Comparison of ENCODE assay signal across 17 mouse cellular contexts in genomic region chr17:33631796-33632195, GRCm38 (mm10). TPM values are rescaled to one million over a fixed set of nuclear protein-coding genes. Genes with fewer than 3 reads are reported as not detected.
A peak's percentile ranks its signal among the peaks of the same experiment; 100 is the strongest.
DNase-seq lines count a peak whose midpoint lies in the region; ATAC-seq and TF ChIP-seq lines count a peak whose summit lies in the region.
"Had no signal": no experiment of that assay in that cellular context is flagged by ENCODE, and none has a peak within 500 bp of the region (broad histone marks: within the 10 kb centered on the region; RNA-seq: fewer than 3 reads in every experiment).

No protein-coding gene starts in this region.

- no peak for TF ChIP-seq EP300 in liver, postnatal 0 days (IDR thresholded peaks at IDR 0.05; ENCODE audit: low read depth)

- H3K4me3 ChIP-seq in forebrain, embryonic 12.5 days (replicated peaks): no peak overlapping the region
- no peak overlapping the region for H3K4me3 ChIP-seq in forebrain, embryonic 16.5 days (replicated peaks; ENCODE audit: low read length)
- H3K4me3 ChIP-seq in liver, embryonic 11.5 days (ENCODE audit: low read depth, low read length): no peak overlapping the region
- H3K4me3 ChIP-seq in liver, postnatal 0 days (ENCODE audit: low read depth, low read length): no peak overlapping the region
- no peak overlapping the region for H3K4me3 ChIP-seq in hindbrain, postnatal 0 days (ENCODE audit: low read length)
- no peak overlapping the region for H3K4me3 ChIP-seq in lung, adult 2 months (replicated peaks; ENCODE audit: extremely low read depth, low read depth, low read length)
- H3K4me3 ChIP-seq: embryonic facial prominence, embryonic 13.5 days; forebrain, embryonic 10.5 days; left cerebral cortex, adult 2 months; neural tube, embryonic 12.5 days had no signal

- H3K4me1 ChIP-seq in forebrain, embryonic 12.5 days: peaks cover 25% of the 10 kb centered on the region
- peaks cover 25% of the 10 kb centered on the region for H3K4me1 ChIP-seq in forebrain, embryonic 16.5 days (replicated peaks; ENCODE audit: control insufficient read depth, insufficient read depth, low read length)
- H3K4me1 ChIP-seq in liver, embryonic 11.5 days (replicated peaks; ENCODE audit: control insufficient read depth, insufficient read depth, low read length): peaks cover 11% of the 10 kb centered on the region
- peaks cover 17% of the 10 kb centered on the region for H3K4me1 ChIP-seq in liver, postnatal 0 days (ENCODE audit: insufficient read depth)
- peaks cover 19% of the 10 kb centered on the region; the same call in 1 of the 2 replicates for H3K4me1 ChIP-seq in hindbrain, postnatal 0 days (ENCODE audit: insufficient read depth, low read length)
- peaks cover 9% of the 10 kb centered on the region for H3K4me1 ChIP-seq in lung, adult 2 months (ENCODE audit: control insufficient read depth, insufficient read depth, low read length)

- no peak overlapping the region for H3K9ac ChIP-seq in forebrain, embryonic 12.5 days
- H3K9ac ChIP-seq in forebrain, embryonic 16.5 days (replicated peaks; ENCODE audit: low read depth, low read length): no peak overlapping the region
- no peak overlapping the region for H3K9ac ChIP-seq in liver, embryonic 11.5 days (ENCODE audit: low read depth, low read length)
- no peak overlapping the region for H3K9ac ChIP-seq in liver, postnatal 0 days (replicated peaks)
- H3K9ac ChIP-seq in hindbrain, postnatal 0 days (replicated peaks; ENCODE audit: low read length): no peak overlapping the region
- H3K9ac ChIP-seq: embryonic facial prominence, embryonic 13.5 days; lung, embryonic 14.5 days; neural tube, embryonic 12.5 days had no signal

- peak; percentile 29 for DNase-seq in liver, embryonic 11.5 days (ENCODE audit: low spot score)
- DNase-seq in liver, postnatal 0 days: no peak
- DNase-seq in cerebellum, adult 8-10 months: peak; percentile 76
- peak; percentile 77 for DNase-seq in hindbrain, postnatal 0 days (ENCODE audit: low spot score)
- no peak for DNase-seq in lung, adult 2 months
- DNase-seq: heart, adult 18-20 months; lung, embryonic 14.5 days; midbrain, embryonic 14.5 days; thymus, adult 18-20 months had no signal

- no peaks in the 10 kb centered on the region for H3K27me3 ChIP-seq in forebrain, embryonic 12.5 days
- no peaks in the 10 kb centered on the region for H3K27me3 ChIP-seq in forebrain, embryonic 16.5 days (replicated peaks; ENCODE audit: control insufficient read depth, insufficient read depth, low read length)
- H3K27me3 ChIP-seq in liver, embryonic 11.5 days (replicated peaks; ENCODE audit: control insufficient read depth, insufficient read depth, low read length): no peaks in the 10 kb centered on the region
- no peaks in the 10 kb centered on the region for H3K27me3 ChIP-seq in liver, postnatal 0 days (ENCODE audit: insufficient read depth, low read length)
- no peaks in the 10 kb centered on the region for H3K27me3 ChIP-seq in hindbrain, postnatal 0 days (ENCODE audit: insufficient read depth, low read length)
- H3K27me3 ChIP-seq: embryonic facial prominence, embryonic 13.5 days; neural tube, embryonic 12.5 days had no signal

- no peak for ATAC-seq in forebrain, embryonic 12.5 days (ENCODE audit: low FRiP score)
- no peak for ATAC-seq in forebrain, embryonic 16.5 days
- no peak for ATAC-seq in liver, embryonic 11.5 days (replicated peaks; ENCODE audit: low FRiP score)
- ATAC-seq in liver, postnatal 0 days: no peak
- ATAC-seq in hindbrain, postnatal 0 days: peak; percentile 15; the same call in 1 of the 2 replicates
- ATAC-seq in erythroblast, adult 5-6 weeks (replicated peaks; ENCODE audit: low FRiP score, poor library complexity, severe bottlenecking): no peak
- ATAC-seq: activated CD4-positive, CD25-positive, alpha-beta regulatory T cell, adult 4 months had no signal

- 87% methylated on average over 5 of the region's 5 CpGs for WGBS in forebrain, embryonic 12.5 days
- WGBS in forebrain, embryonic 16.5 days: 68% methylated on average over 5 of the region's 5 CpGs
- 88% methylated on average over 5 of the region's 5 CpGs for WGBS in liver, embryonic 11.5 days
- WGBS in liver, postnatal 0 days (ENCODE audit: insufficient replicate concordance): 90% methylated on average over 5 of the region's 5 CpGs
- WGBS in hindbrain, postnatal 0 days: 56% methylated on average over 5 of the region's 5 CpGs
- WGBS in lung, adult 2 months: 78% methylated on average over 5 of the region's 5 CpGs

- H3K4me2 ChIP-seq in forebrain, embryonic 12.5 days: no peak overlapping the region
- no peak overlapping the region for H3K4me2 ChIP-seq in forebrain, embryonic 16.5 days (ENCODE audit: low read length)
- no peak overlapping the region for H3K4me2 ChIP-seq in liver, embryonic 11.5 days
- H3K4me2 ChIP-seq in liver, postnatal 0 days (ENCODE audit: low read depth, low read length): no peak overlapping the region
- no peak overlapping the region for H3K4me2 ChIP-seq in hindbrain, postnatal 0 days (ENCODE audit: low read depth, low read length)
- H3K4me2 ChIP-seq: embryonic facial prominence, embryonic 13.5 days; lung, embryonic 14.5 days; neural tube, embryonic 12.5 days had no signal

- no peaks in the 10 kb centered on the region for H3K9me3 ChIP-seq in forebrain, embryonic 12.5 days
- H3K9me3 ChIP-seq in forebrain, embryonic 16.5 days (ENCODE audit: control insufficient read depth, low read length): no peaks in the 10 kb centered on the region
- H3K9me3 ChIP-seq in liver, embryonic 11.5 days (ENCODE audit: control insufficient read depth, low read length): no peaks in the 10 kb centered on the region
- no peaks in the 10 kb centered on the region for H3K9me3 ChIP-seq in liver, postnatal 0 days (ENCODE audit: low read length)
- H3K9me3 ChIP-seq in hindbrain, postnatal 0 days (ENCODE audit: low read length): no peaks in the 10 kb centered on the region
- H3K9me3 ChIP-seq: embryonic facial prominence, embryonic 13.5 days; forebrain, embryonic 10.5 days; neural tube, embryonic 12.5 days had no signal

- H3K36me3 ChIP-seq in forebrain, embryonic 12.5 days (replicated peaks): peaks cover 30% of the 10 kb centered on the region
- H3K36me3 ChIP-seq in forebrain, embryonic 16.5 days (ENCODE audit: control insufficient read depth, insufficient read depth): no peaks in the 10 kb centered on the region; the same call in 1 of the 2 replicates
- H3K36me3 ChIP-seq in liver, embryonic 11.5 days (ENCODE audit: control insufficient read depth, insufficient read depth, low read length): peaks cover 5% of the 10 kb centered on the region; the same call in 1 of the 2 replicates
- peaks cover 10% of the 10 kb centered on the region for H3K36me3 ChIP-seq in liver, postnatal 0 days (replicated peaks; ENCODE audit: insufficient read depth, low read length)
- no peaks in the 10 kb centered on the region for H3K36me3 ChIP-seq in hindbrain, postnatal 0 days (ENCODE audit: insufficient read depth, low read length)

- no peak for TF ChIP-seq CTCF in liver, postnatal 0 days (IDR thresholded peaks at IDR 0.05; ENCODE audit: low read depth)
- TF ChIP-seq CTCF in hindbrain, postnatal 0 days (IDR thresholded peaks at IDR 0.05; ENCODE audit: low read depth): no peak
- no peak for TF ChIP-seq CTCF in lung, adult 2 months (IDR thresholded peaks at IDR 0.05; ENCODE audit: insufficient read depth, low read length)

- no peak for TF ChIP-seq POLR2A in lung, adult 2 months (IDR thresholded peaks at IDR 0.05; ENCODE audit: borderline replicate concordance, extremely low read depth, low read depth, low read length)

- H3K27ac ChIP-seq in forebrain, embryonic 12.5 days: peak overlapping the region; percentile 31; the same call in 1 of the 2 replicates
- H3K27ac ChIP-seq in forebrain, embryonic 16.5 days (ENCODE audit: low read length): no peak overlapping the region
- no peak overlapping the region for H3K27ac ChIP-seq in liver, embryonic 11.5 days (ENCODE audit: low read depth, low read length)
- no peak overlapping the region for H3K27ac ChIP-seq in liver, postnatal 0 days (ENCODE audit: low read depth)
- H3K27ac ChIP-seq in hindbrain, postnatal 0 days: 0 out of 2 replicates have a peak overlapping the region, but pooled peaks have one; percentile 60
- H3K27ac ChIP-seq: embryonic facial prominence, embryonic 13.5 days; forebrain, embryonic 10.5 days; left cerebral cortex, adult 2 months; neural tube, embryonic 12.5 days had no signal

RNA-seq across cellular contexts. Expression of gene Zfp414, which starts 2.9 kb away (rescaled TPM):
- polyA plus RNA-seq in forebrain, embryonic 12.5 days (2016; fragmentation: Nextera tagmentation; extraction: Ambion mirVana): 50.6 and 52.7 TPM in 2 replicates
- 49.0 and 58.2 TPM in 2 replicates for polyA plus RNA-seq in forebrain, embryonic 16.5 days (2015; fragmentation: Nextera tagmentation; extraction: Ambion mirVana)
- 59.8 and 61.4 TPM in 2 replicates for polyA plus RNA-seq in liver, embryonic 11.5 days (2014; fragmentation: Nextera tagmentation; extraction: Ambion mirVana)
- 13.7 and 14.3 TPM in 2 replicates for polyA plus RNA-seq in liver, postnatal 0 days (2015; fragmentation: Nextera tagmentation; extraction: Ambion mirVana)
- 49.0 and 65.1 TPM in 2 replicates for total RNA-seq in hindbrain, postnatal 0 days (2014; rRNA removed)
- polyA plus RNA-seq in hindbrain, postnatal 0 days (2015; fragmentation: Nextera tagmentation; extraction: Ambion mirVana): 70.9 and 73.8 TPM in 2 replicates
- 70.2 and 76.4 TPM in 2 replicates for polyA plus RNA-seq in lung, adult 2 months (2012; rRNA removed)
- total RNA-seq in erythroblast, adult 5-6 weeks (2015; ENCODE audit: low replicate concordance): 12.5 and 25.3 TPM in 2 replicates
- 4.3 and 8.0 TPM in 2 replicates for total RNA-seq in erythroblast, adult 5-6 weeks (2017; ENCODE audit: low replicate concordance)

RNA-seq across cellular contexts. Expression of gene Pram1, which starts 6.1 kb away (rescaled TPM):
- 0.72 and 0.95 TPM in 2 replicates for polyA plus RNA-seq in forebrain, embryonic 12.5 days (2016; fragmentation: Nextera tagmentation; extraction: Ambion mirVana)
- polyA plus RNA-seq in forebrain, embryonic 16.5 days (2015; fragmentation: Nextera tagmentation; extraction: Ambion mirVana): 0.52 TPM in 1 of 2 replicates, not detected in the other
- polyA plus RNA-seq in liver, embryonic 11.5 days (2014; fragmentation: Nextera tagmentation; extraction: Ambion mirVana): 0.82 and 1.6 TPM in 2 replicates
- 5.7 TPM in 2 replicates for polyA plus RNA-seq in liver, postnatal 0 days (2015; fragmentation: Nextera tagmentation; extraction: Ambion mirVana)
- total RNA-seq in hindbrain, postnatal 0 days (2014; rRNA removed): not detected in 2 replicates
- 0.30 TPM in 2 replicates for polyA plus RNA-seq in hindbrain, postnatal 0 days (2015; fragmentation: Nextera tagmentation; extraction: Ambion mirVana)
- 0.06 TPM in 1 of 2 replicates, not detected in the other for polyA plus RNA-seq in lung, adult 2 months (2012; rRNA removed)
- total RNA-seq in erythroblast, adult 5-6 weeks (2015; ENCODE audit: low replicate concordance): 48.4 and 55.8 TPM in 2 replicates
- 6.3 and 12.6 TPM in 2 replicates for total RNA-seq in erythroblast, adult 5-6 weeks (2017; ENCODE audit: low replicate concordance)

RNA-seq across cellular contexts. Expression of gene Hnrnpm, which starts 54.9 kb away (rescaled TPM):
- 490 and 547 TPM in 2 replicates for polyA plus RNA-seq in forebrain, embryonic 12.5 days (2016; fragmentation: Nextera tagmentation; extraction: Ambion mirVana)
- polyA plus RNA-seq in forebrain, embryonic 16.5 days (2015; fragmentation: Nextera tagmentation; extraction: Ambion mirVana): 255 and 258 TPM in 2 replicates
- polyA plus RNA-seq in liver, embryonic 11.5 days (2014; fragmentation: Nextera tagmentation; extraction: Ambion mirVana): 410 and 431 TPM in 2 replicates
- 91.9 and 96.6 TPM in 2 replicates for polyA plus RNA-seq in liver, postnatal 0 days (2015; fragmentation: Nextera tagmentation; extraction: Ambion mirVana)
- total RNA-seq in hindbrain, postnatal 0 days (2014; rRNA removed): 49.2 and 55.7 TPM in 2 replicates
- 124 and 133 TPM in 2 replicates for polyA plus RNA-seq in hindbrain, postnatal 0 days (2015; fragmentation: Nextera tagmentation; extraction: Ambion mirVana)
- 72.4 and 83.8 TPM in 2 replicates for polyA plus RNA-seq in lung, adult 2 months (2012; rRNA removed)
- total RNA-seq in erythroblast, adult 5-6 weeks (2015; ENCODE audit: low replicate concordance): 1,242 and 1,297 TPM in 2 replicates
- total RNA-seq in erythroblast, adult 5-6 weeks (2017; ENCODE audit: low replicate concordance): 1,014 and 1,409 TPM in 2 replicates

Comparison
In these comparisons a context has a peak if more than half of its experiments do, and no peak if none do; other contexts are left out.
1. H3K27ac ChIP-seq: peak in forebrain, embryonic 12.5 days (single experiment) and hindbrain, postnatal 0 days (single experiment); none in forebrain, embryonic 16.5 days (single experiment), liver, embryonic 11.5 days (single experiment) and liver, postnatal 0 days (single experiment).
2. DNase-seq: peak in liver, embryonic 11.5 days (single experiment), cerebellum, adult 8-10 months (single experiment) and hindbrain, postnatal 0 days (single experiment); none in liver, postnatal 0 days (single experiment) and lung, adult 2 months (single experiment).